Mouse (Mus musculus): ENCODE results near the gene Pbx1.

- TF ChIP-seq CTCF (conservative IDR thresholded peaks at IDR 0.05; ENCODE audit: insufficient read depth, insufficient read length, low read depth, low read length) (peak; percentile 63), POLR2A (IDR thresholded peaks at IDR 0.05; ENCODE audit: low read depth, low read length) (no peak)
Measured at GRCm38 (mm10) chr1:168322892-168323291, 109.2 kb downstream of the Pbx1 start.
